Mouse (Mus musculus) adrenal gland (tissue): ENCODE results near the gene Pigv.

Experiments
- intact Hi-C: fragments of 180-260 bp; cut with DNase I; formaldehyde crosslinking; loops from one replicate; pipeline ENCODE4 v1.15.1; 2025
- long read RNA-seq, 2 experiments: library from polyadenylated mRNA; unstranded; transcript quantifications; one replicate each; pipeline ENCODE4 v2.0.0; 2020; ENCODE audit warnings: borderline replicate concordance in 1 of 2; ENCODE audit not compliant: insufficient replicate concordance in 1 of 2

The Pigv gene
- long read RNA-seq, experiment 1, partial matches to known transcripts, result 0 of 15 reads
- long read RNA-seq, experiment 1, other reads (novel, unspliced or antisense), result 9 of 15 reads
- long read RNA-seq, experiment 2, partial matches to known transcripts, result 0 of 14 reads
- long read RNA-seq, experiment 2, other reads (novel, unspliced or antisense), result 9 of 14 reads

DNA sequence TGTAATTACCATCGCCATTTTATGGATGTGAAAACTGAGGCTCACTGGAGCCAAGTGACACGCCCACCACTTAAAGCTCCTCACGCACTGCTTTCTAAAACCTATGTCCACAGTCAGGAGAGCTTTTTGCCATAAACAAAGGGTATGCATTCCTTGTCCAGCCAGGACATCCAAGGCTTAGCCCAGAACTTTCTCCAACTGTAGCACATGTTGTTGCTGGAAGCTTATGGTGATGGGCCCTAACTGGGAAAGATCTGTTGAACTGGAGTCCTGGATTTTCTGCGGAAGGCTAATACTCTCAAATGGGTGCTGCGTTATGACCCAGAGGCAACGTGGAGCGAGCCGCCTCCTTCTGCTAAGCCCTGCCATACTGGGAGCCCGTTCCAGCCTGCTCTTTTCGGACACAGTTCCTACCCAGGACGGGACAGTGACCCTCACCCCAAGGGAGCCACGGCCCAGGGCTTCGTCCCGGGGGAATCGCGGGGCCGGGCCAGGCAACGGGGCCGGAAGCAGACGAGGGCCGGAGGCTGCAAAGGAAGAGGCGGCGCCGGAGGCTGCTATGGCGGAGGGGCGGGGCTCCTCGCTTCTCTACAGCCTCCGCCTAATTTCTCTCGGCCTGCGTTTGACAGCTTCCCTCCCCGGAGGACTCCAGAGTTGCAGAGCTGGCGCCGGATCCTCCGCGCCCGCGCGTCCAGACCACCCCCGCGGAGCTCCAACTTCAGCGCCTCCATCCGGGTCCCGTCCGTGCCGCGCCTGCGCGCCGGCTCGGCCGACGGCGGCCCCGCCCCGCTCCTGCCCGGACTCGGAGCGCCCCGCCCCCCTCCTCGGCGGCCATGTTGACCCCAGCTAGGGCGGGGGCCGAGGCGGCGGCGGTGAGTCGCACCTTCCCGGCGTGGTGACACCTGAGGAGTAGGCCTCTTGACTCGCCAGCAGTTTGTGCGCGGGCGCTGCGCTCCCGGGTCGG lies at the start of gene Pigv:
Gene Pigv (minus strand): TSS at position 767 of the 964 bp plus-strand sequence.
- intact Hi-C loops, result loop anchor here (2.0 to 5.0 kb wide), 3 partner anchors 80 to 157 kb away; no protein-coding TSS in a partner anchor

DNA sequence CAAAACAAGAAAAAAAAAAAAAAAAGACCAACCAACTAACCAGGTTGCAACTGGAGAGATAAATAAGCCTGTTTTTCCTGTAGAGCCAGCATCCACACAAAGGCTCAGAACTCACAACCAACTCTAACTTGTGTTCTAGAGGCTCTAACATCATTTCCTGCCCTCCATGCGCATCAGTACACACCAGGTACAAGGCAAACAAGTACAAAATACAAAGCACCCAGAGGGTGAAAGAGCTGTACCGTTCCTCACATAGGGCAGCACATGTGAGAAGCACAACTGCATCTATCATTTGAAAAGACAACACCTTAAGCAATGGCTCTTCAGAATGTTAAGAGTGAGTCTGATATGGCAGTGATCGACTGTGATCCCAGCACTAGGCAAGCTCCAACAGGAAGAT lies 47.3 kb upstream of the Pigv start:
- intact Hi-C loops, result no loop called here

DNA sequence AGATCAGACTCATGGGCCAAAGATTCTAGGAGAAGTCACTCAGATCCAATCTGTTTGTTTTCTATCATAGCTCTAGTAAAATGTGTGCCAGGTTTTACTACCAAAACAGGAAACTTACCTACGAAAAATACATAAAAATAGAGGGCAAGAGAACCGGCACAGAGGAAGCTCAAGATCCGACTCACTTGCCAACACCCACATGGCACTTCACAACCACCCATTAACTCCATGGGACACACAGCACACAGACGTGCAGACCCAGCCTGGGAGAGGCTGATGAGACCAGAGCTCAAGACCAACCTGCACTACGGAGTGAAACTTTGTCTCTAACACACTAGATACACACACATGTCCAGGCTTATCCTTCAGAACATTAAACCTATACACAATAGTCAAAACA lies 40.3 kb upstream of the Pigv start:
- intact Hi-C loops, result no loop called here

DNA sequence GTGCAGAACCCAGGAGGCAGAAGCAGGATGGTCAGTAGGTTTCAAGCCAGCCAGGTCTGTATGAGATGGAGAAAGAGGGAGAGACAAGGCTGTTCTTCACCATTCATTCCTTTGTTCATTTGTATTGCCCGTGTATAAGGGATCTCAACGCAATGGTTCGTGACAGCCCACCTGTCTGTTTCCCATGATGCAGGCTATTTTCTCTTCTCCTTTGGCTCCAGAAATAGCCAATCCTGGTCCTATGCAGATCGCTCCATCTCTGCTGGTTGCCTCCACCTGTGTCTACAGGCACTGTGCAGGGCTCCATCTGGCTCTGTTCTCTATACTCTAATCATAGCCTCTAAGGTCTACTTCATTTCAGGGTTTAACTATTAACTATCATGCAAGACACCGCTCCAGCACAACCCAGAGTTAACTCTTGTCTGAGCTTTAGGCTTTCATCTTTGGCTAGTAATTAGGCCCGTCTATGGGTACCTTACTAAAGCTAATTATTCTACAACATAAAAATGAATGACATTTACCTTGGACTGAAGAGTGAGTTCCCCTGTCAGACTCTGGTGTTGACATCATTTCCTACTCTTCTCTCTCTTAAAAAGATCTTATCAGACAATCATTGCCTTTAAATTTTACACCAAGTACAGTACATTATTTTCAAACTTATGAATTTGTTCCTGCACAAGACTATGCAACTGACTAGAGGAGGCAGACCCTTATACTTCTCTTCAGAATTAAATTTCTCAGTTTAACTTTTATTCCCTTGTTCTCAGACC lies 39.0 kb upstream of the Pigv start:
- intact Hi-C loops, result no loop called here

DNA sequence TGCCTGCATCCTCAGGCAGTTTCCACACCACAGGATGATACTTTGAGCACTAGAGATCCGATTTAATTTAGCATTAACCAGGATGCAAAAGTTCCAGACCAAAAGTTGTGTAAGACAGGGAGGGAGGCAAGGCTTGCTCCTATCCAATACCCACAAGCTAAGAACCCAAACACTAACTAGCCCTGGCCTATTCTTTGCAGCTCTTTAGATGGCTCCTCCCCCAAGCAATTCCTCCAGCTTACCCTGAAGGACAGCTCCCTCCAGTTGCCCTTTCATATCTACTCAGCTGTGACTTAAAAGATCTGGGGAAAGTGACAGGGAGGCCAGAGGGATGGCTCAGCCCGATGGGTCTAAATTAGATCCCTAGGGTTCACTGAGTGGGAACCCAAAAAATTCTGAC lies 36.9 kb upstream of the Pigv start:
- intact Hi-C loops, result loop anchor here (5.0 kb wide), 1 partner anchor 43 kb away; no protein-coding TSS in a partner anchor

DNA sequence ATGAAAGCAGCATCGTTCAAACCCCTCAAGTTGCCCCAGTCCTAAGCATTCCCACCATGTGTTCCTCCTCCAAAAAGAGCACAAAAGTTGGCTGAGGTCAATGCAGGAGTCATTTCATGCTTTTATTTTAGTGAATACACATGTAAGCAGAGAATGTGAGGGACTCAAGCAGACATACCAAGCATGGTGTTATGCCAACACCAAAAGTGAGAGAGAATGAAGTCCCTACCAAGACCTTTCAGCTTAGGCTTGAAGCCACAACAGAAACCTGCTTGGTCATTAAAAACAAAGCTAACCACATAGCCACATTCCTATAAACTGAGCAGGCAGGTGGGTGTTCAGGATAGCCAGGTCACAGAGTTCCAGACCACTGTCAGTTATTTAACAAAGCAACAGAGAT lies 35.0 kb upstream of the Pigv start:
- intact Hi-C loops, result loop anchor here (5.0 kb wide), 1 partner anchor 45 kb away; no protein-coding TSS in a partner anchor

DNA sequence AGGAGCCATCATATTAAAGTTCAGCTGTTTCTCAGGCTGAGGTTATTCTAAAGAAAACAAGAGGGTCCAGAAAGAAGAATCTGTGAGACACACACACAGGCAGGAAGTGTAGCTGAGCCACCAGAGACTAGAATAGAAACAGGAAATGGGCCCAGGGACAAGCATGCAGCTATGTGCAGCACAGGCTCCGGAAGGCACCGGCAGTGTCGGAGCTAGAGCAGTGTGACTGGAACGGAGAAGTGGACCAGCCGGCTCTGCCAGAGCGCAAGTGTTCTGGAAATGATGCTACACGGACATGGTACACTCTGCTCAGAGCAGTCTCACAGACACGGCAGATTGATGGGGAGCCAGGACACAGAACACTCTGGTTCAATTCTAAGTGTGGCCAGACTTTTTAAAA lies 34.5 kb upstream of the Pigv start:
- intact Hi-C loops, result loop anchor here (5.0 kb wide), 1 partner anchor 45 kb away; no protein-coding TSS in a partner anchor

DNA sequence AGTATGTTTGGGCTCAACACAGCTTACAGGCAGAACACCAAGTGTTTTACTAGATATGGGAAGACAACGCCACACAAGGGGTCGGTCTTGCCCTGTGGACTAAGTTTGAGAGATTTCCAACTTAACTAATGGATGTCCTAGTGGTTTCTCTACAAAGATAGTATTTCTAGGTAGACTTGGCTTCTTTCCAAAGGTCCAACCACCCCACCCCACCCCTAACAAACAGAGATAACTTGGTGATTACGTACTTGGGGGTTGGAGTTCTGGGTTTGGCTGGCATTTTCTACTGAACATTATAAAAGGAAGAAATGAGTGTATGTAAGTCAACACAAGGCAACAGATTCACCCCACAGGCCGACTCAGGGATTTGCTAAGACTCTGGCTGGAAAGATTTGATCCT lies 32.6 kb upstream of the Pigv start:
- intact Hi-C loops, result loop anchor here (5.0 kb wide), 1 partner anchor 47 kb away; no protein-coding TSS in a partner anchor

DNA sequence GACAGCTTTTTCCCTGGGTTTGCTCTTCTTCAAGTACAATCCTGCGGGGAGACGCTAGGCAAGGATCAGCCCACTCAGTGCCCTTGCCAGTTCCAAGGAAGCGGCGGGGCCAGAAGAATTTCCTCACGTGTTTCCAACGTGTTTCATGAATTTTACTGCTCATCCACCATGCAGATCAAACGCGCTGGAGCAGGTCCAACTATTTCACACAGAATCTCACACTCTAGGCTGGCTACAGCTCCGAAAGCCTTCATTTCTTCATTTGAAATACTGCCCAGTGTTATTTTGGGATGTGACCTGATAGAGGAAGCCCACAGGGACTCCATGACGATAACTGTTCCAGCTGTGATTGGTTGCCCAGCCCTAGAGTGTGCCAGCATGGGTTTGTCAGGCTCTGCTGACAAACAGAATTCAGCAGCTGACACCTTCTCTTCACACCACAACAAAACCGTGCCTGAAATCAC lies 28.5 kb upstream of the Pigv start:
- intact Hi-C loops, result no loop called here

DNA sequence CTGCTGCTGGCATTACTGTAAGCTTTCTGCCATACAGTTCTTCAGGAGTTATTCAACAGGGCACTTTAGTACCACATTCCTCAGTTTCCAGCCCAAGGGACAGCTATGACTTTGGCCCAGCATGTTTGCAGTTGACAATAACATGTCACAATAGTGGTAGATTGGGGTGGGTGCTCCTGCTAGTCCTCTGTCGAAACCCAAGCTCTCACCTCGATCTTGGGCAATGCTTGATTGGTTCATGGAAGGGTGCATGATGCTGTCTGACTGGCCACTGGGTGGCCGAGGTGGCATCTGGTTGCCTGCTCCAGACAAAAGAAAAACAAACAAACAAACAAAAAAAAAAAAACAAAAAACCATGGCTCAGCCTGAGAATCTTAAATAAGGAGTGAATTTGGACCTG lies 22.9 kb upstream of the Pigv start:
- intact Hi-C loops, result no loop called here

DNA sequence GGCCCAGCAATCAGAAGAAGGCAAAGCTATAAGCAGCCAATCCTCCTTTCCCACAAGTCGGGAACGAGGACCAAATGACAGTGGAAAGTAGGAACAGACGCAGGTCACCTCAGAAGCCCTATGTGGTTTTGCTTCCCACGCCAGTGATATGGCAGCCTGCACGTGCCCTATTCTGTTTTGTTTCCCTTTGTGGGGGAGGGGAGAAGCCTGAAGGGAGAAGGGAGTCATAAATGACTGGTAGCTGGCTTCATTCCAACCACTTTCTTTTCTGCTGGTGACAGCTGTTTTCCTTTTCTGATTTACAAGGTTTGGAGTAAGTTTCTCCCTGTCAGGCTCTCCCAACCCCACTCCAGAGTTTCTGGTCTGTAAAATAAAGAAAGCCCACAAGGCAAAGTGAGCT lies 17.8 kb upstream of the Pigv start:
- intact Hi-C loops, result no loop called here

DNA sequence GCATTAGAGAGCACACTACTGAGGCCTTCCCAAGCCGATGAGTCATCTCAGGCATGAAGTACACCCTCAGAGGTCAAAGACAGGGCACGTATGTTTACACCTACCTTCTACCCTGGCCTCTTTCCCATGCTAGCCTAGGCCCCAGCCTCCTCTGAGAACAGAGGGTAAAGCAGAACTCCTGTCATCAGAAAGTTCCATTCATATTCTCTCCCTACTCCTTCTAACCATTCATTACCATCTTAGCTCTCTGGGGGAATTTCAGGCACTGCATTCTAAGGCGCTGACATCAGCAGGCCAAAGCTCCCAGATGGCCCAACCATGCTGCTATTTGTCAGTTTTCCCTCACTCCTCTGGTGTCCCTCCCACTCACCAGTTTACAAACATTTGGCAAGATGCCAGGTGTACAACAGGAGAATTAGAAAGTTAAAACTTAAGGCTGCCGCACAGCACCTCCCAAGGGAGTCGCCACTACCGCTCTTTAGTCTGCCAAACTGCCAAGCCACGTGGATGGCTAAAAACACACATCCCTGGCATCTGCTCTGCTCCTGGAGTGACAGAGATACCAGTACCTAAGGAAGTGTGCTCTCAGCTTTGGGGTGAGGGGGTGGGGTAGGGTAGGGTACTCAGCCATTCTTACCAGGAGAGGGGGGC lies 16.1 kb upstream of the Pigv start:
- intact Hi-C loops, result no loop called here

DNA sequence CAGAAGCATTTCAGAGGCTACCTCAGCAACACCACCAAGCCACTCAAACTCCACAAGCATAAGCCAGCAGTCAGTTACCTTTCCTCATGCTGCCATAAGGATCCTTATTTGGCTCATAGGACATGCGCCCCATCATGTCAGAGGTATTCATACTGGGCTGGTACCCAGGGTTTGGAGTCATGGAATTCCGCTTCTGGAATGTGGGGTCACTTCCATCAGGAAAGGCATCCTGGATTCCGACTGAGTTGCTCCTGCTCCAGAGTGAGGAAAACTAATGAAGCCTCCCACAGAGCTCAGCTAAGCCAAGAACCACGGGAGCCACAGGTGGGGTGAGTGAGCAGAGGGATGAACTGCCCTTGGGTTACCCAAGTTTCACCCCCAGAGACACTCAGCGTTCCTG lies 14.7 kb upstream of the Pigv start:
- intact Hi-C loops, result no loop called here

DNA sequence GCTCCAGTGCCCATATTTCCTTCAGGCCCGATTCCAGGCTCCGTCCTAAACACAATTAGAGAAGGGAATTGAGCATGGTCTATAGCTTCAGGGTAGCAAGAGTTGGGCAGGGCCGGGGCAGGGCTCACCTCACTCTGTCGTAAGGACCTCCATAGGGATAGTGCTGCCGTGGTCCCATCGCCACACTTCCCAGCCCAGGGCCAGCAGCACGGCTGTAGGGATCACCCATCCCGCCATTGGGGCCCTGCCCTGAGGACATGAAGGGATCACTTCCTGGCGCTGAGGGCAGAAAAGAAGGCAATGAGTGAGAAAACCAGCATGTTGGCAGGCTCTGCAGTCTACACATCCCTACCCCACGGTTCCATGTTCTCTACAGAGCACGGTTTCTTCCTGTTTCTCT lies 14.1 kb upstream of the Pigv start:
- intact Hi-C loops, result no loop called here

DNA sequence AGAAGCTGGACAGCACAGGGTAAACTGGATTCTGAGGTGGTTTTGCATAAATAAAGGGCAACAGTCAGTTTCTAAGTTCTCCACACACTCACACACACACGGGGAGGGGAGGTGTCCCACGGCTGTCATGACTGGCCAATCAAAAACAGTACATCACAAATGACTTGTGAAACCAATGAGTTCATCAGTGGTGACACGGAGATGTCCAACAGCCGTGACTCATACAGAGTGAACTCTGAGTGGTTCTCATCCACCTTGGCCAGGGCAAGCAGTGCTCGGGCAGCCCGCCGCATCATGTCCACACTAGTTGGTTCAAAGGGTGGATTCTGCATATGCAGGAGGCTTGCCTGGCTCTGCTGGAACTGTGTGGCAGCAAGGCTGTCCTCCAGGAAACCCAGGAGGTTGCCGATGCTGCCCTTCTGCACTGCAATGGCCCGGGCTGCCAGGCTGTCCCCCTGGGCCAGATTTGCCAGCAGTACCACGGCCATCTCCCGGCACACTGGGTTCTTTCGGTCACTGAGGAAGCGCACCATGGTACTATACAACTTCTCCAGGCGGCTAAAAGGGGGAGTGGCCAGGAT lies 7.8 kb upstream of the Pigv start:
- intact Hi-C loops, result no loop called here

DNA sequence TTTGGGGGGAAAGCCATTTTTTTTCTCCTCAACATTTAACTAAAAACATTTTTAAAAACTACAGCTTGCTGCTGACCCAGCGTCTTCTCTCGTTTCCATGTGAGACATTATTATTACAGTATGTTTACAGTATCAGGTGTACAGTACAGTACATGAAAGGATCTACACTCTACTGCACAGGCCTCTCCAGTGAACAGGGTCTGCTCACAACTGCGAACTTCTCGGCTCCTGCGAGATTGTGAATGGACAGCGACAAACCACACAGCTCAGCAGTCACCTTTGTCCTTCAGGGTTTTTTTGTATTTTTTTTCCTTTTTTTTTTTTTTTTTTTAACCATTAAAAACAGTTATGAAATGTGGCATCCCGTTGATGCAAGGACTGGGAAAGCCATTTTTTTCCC lies 7.2 kb upstream of the Pigv start:
- intact Hi-C loops, result no loop called here

DNA sequence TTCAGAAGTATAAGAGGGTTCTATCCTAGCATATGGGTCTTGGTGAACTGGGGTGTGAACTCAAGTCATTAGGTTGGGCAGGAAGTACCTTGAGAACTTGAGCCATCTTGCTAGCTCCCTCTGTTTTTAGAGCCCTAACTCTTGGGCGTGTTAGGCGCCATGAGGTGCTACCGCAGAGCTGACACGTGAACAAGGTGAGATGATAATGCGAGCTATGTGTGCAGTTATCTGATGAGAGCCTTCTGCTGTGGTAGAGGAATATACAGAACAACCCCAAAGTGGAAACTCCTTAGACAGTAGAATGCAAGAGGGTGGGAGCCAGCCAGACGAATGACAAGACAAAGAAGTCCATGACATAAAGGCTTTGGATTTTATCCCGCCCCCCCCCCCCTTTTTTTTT lies 4.8 kb upstream of the Pigv start:
- intact Hi-C loops, result no loop called here

DNA sequence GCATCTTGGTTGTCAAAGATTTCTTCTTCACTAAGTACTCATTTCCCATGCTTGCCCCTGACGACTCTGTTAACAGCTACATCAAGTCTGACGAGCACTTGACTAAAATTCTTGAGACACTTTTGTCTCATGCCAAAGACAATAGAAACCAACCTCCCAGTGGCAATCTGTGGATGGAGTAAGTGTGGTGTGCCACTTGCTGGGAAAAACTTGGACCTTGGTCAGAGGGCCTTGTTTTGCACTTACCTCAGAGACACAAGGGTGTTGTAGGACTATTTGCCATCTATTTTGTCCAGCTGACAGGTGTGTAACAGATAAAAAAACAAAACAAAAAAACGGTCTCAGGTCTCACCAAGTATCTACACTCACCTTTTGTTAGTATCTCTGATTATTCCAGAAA lies 3.7 kb upstream of the Pigv start:
- intact Hi-C loops, result no loop called here

DNA sequence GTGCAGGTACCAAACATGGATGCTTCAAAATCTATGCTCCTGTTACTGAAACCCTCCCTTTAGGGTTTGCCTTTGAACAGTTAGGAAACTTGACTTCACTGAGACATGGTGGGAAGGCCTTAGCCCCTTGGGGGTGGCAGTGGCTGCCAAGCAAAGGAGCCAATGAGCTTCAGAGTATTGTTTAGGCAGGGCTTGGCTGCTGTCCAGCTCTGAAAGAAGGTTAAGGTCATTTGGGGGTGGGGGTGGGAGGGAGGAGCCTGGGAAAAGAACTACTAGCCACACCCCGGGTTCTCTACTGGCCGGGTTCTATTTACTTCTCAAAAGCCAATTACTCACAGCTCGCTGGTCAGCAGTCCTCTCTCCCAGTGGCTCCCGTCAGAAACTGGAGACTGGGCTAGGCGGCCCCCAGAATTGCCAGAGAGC lies 3.2 kb upstream of the Pigv start:
- intact Hi-C loops, result no loop called here

DNA sequence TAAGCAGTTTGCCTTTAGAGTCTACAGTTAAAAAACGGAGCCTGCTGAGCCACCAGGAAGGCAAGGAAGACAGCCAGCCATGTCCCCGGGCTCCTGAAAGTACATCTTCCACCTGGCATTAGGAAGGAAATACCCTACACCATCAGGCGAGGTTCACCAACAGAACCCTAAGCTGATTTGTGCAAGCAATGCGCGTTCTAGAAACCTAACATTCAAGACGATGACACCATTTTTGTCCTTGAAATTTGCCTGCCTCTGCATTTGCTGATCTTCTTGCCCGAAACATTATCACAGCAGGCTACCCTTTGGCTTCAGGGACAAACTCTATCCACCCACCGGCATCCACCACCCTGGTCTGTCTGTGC lies 1.9 kb upstream of the Pigv start:
- intact Hi-C loops, result loop anchor here (5.0 kb wide), 2 partner anchors 78 to 98 kb away; no protein-coding TSS in a partner anchor
